Mouse (Mus musculus): ENCODE data around the gene Sh3d21.

- TF ChIP-seq CTCF (IDR thresholded peaks at IDR 0.05) (no peak), POLR2A (IDR thresholded peaks at IDR 0.05; ENCODE audit: insufficient read depth, low read depth, low read length) (no peak), EP300 (IDR thresholded peaks at IDR 0.05; ENCODE audit: insufficient read depth, low read depth, low read length) (no peak)
Observed at GRCm38 (mm10) chr4:126200036-126200435, 36.7 kb upstream of the Sh3d21 start.

All from heart, adult 2 months (tissue).